In the genomic region with DNA sequence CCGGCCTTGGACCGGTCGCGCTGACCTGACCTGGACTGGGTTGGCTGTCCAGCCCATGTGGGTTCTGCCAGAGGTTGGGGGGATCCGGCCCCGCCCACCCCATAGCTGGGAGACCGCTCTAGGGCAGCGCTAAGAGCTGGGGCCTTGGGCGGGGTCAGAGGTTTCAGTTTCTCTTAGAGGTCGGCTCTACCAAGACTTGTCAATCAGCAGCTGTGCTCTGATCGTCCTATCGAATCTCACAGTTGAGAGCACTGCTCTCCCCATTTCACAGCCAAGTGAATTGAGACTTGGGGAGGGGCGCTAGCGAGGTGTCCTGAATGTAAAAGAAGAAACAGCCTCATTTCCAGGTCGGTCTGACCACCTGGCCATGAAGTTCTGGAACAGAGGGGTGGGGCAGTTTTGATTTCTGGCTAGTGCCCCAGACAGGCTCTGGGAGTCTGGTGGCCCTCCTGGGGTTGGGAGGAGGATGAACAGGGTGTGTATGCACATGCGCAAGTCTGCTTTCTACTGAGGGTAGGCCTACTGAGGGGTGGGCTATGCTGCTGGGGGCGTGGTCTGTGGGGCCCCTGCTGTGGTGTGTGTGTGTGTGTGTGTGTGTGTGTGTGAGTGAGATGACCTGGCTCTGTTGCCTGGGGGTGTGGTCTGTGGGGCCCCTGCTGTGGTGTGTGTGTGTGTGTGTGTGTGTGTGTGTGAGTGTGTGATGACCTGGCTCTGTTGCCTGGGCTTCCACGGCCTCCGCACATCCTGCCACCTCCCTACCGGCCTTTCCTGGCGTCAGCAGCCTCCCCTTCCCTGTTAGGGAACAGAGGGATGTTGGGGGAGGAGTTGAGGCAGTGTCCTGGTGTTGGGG, we compare ENCODE assay signal across 8 mouse cellular contexts. TPM values are rescaled to one million over a fixed set of nuclear protein-coding genes. Genes with fewer than 3 reads are reported as not detected.
DNase-seq lines count a peak whose midpoint lies in the region; ATAC-seq lines count a peak whose summit lies in the region.

No protein-coding gene starts in this region.

- WGBS in intestine, embryonic 16.5 days = under 1% methylated on average over 21 of the region's 21 CpGs
- under 1% methylated on average over 21 of the region's 21 CpGs for WGBS in neural tube, embryonic 12.5 days

- peak; percentile 52 for ATAC-seq in intestine, embryonic 16.5 days
- peak; percentile 58 for ATAC-seq in neural tube, embryonic 12.5 days (ENCODE audit: low FRiP score, low read depth)

- peak overlapping the region; percentile 70 for H3K4me3 ChIP-seq in intestine, embryonic 16.5 days (ENCODE audit: low read length)
- H3K4me3 ChIP-seq in neural tube, embryonic 12.5 days = peak overlapping the region; percentile 65

- H3K27me3 ChIP-seq in intestine, embryonic 16.5 days (replicated peaks; ENCODE audit: control insufficient read depth, insufficient read depth, low read length) = no peaks in the 10 kb centered on the region
- no peaks in the 10 kb centered on the region for H3K27me3 ChIP-seq in neural tube, embryonic 12.5 days (replicated peaks)

- DNase-seq in urinary bladder, postnatal 14 days (ENCODE audit: low spot score) = peak; percentile 59
- no peak for DNase-seq in urinary bladder, adult 2 months (ENCODE audit: low spot score)
- peak; percentile 79 for DNase-seq in embryo, embryonic 11 days
- peak; percentile 98 for DNase-seq in heart, adult 11 months
- DNase-seq in lung, adult 18-20 months = peak; percentile 63 to 73
- peak; percentile 67 to 70 for DNase-seq in urinary bladder, postnatal 4 days (ENCODE audit: low spot score in 2 of 2)

- H3K4me2 ChIP-seq in intestine, embryonic 16.5 days (ENCODE audit: low read depth, low read length) = peak overlapping the region; percentile 89
- peak overlapping the region; percentile 95 for H3K4me2 ChIP-seq in neural tube, embryonic 12.5 days (replicated peaks)

- H3K36me3 ChIP-seq in intestine, embryonic 16.5 days (ENCODE audit: control insufficient read depth, insufficient read depth, low read length) = peaks cover 4% of the 10 kb centered on the region; the same call in 1 of the 2 replicates
- H3K36me3 ChIP-seq in neural tube, embryonic 12.5 days = peaks cover 7% of the 10 kb centered on the region

- peak overlapping the region; percentile 86 for H3K9ac ChIP-seq in intestine, embryonic 16.5 days (ENCODE audit: low read depth, low read length)
- H3K9ac ChIP-seq in neural tube, embryonic 12.5 days = peak overlapping the region; percentile 78

- no peaks in the 10 kb centered on the region for H3K9me3 ChIP-seq in intestine, embryonic 16.5 days (ENCODE audit: control insufficient read depth, low read length)
- H3K9me3 ChIP-seq in neural tube, embryonic 12.5 days = no peaks in the 10 kb centered on the region

- H3K27ac ChIP-seq in intestine, embryonic 16.5 days (ENCODE audit: low read length) = peak overlapping the region; percentile 94
- H3K27ac ChIP-seq in neural tube, embryonic 12.5 days = no peak overlapping the region; the same call in 1 of the 2 replicates

- peaks cover 39% of the 10 kb centered on the region for H3K4me1 ChIP-seq in intestine, embryonic 16.5 days (ENCODE audit: control insufficient read depth, insufficient read depth, low read length)
- peaks cover 41% of the 10 kb centered on the region for H3K4me1 ChIP-seq in neural tube, embryonic 12.5 days

RNA-seq across cellular contexts. Expression of gene Triobp, which starts 36.1 kb away (rescaled TPM):
- 47.1 and 57.9 TPM in 2 replicates for polyA plus RNA-seq in urinary bladder, adult 2 months (2012; rRNA removed)
- polyA plus RNA-seq in intestine, embryonic 16.5 days (2015; fragmentation: Nextera tagmentation; extraction: Ambion mirVana) = 54.3 and 58.7 TPM in 2 replicates
- 35.2 and 42.0 TPM in 2 replicates for polyA plus RNA-seq in neural tube, embryonic 12.5 days (2016; fragmentation: Nextera tagmentation; extraction: Ambion mirVana)

RNA-seq across cellular contexts. Expression of gene H1f0, which starts 44.6 kb away (rescaled TPM):
- 103 and 117 TPM in 2 replicates for polyA plus RNA-seq in urinary bladder, adult 2 months (2012; rRNA removed)
- polyA plus RNA-seq in intestine, embryonic 16.5 days (2015; fragmentation: Nextera tagmentation; extraction: Ambion mirVana) = 438 and 456 TPM in 2 replicates
- polyA plus RNA-seq in neural tube, embryonic 12.5 days (2016; fragmentation: Nextera tagmentation; extraction: Ambion mirVana) = 487 and 528 TPM in 2 replicates

RNA-seq across cellular contexts. Expression of gene Nol12, which starts 48.9 kb away (rescaled TPM):
- polyA plus RNA-seq in urinary bladder, adult 2 months (2012; rRNA removed) = 26.5 and 30.7 TPM in 2 replicates
- 38.1 and 43.7 TPM in 2 replicates for polyA plus RNA-seq in intestine, embryonic 16.5 days (2015; fragmentation: Nextera tagmentation; extraction: Ambion mirVana)
- polyA plus RNA-seq in neural tube, embryonic 12.5 days (2016; fragmentation: Nextera tagmentation; extraction: Ambion mirVana) = 58.4 and 62.4 TPM in 2 replicates

RNA-seq across cellular contexts. Expression of gene Lgals1, which starts 57.1 kb away (rescaled TPM):
- polyA plus RNA-seq in urinary bladder, adult 2 months (2012; rRNA removed) = 979 and 1,151 TPM in 2 replicates
- polyA plus RNA-seq in intestine, embryonic 16.5 days (2015; fragmentation: Nextera tagmentation; extraction: Ambion mirVana) = 865 and 927 TPM in 2 replicates
- polyA plus RNA-seq in neural tube, embryonic 12.5 days (2016; fragmentation: Nextera tagmentation; extraction: Ambion mirVana) = 327 and 328 TPM in 2 replicates

RNA-seq across cellular contexts. Expression of gene Galr3, which starts 58.0 kb away (rescaled TPM):
- polyA plus RNA-seq in urinary bladder, adult 2 months (2012; rRNA removed) = 0.14 and 0.19 TPM in 2 replicates
- polyA plus RNA-seq in intestine, embryonic 16.5 days (2015; fragmentation: Nextera tagmentation; extraction: Ambion mirVana) = 1.8 and 2.3 TPM in 2 replicates
- polyA plus RNA-seq in neural tube, embryonic 12.5 days (2016; fragmentation: Nextera tagmentation; extraction: Ambion mirVana) = not detected in 2 replicates
